In genomic region chr3:122420410-122420774, GRCm38 (mm10) we compare ENCODE assay signal across 8 mouse cellular contexts.
DNase-seq lines count a peak whose midpoint lies in the region; ATAC-seq and TF ChIP-seq lines count a peak whose summit lies in the region.

No protein-coding gene starts in this region.

- H3K27me3 ChIP-seq in intestine, postnatal 0 days (replicated peaks; ENCODE audit: control insufficient read depth, insufficient read depth, low read length): no peaks in the 10 kb centered on the region
- H3K27me3 ChIP-seq in liver, embryonic 15.5 days: peaks cover 54% of the 10 kb centered on the region
- H3K27me3 ChIP-seq in neural tube, embryonic 12.5 days (replicated peaks): peaks cover 4% of the 10 kb centered on the region; the same call in 1 of the 2 replicates

- H3K4me1 ChIP-seq in intestine, postnatal 0 days (replicated peaks; ENCODE audit: control insufficient read depth, insufficient read depth, low read length): peaks cover 3% of the 10 kb centered on the region; the same call in 1 of the 2 replicates
- peaks cover 11% of the 10 kb centered on the region for H3K4me1 ChIP-seq in liver, embryonic 15.5 days (replicated peaks)
- H3K4me1 ChIP-seq in neural tube, embryonic 12.5 days: peaks cover 19% of the 10 kb centered on the region; the same call in 1 of the 2 replicates

- H3K27ac ChIP-seq in intestine, postnatal 0 days (ENCODE audit: low read depth, low read length): peak overlapping the region; percentile 94
- peak overlapping the region; percentile 9; the same call in 1 of the 2 replicates for H3K27ac ChIP-seq in liver, embryonic 15.5 days (replicated peaks)
- H3K27ac ChIP-seq in neural tube, embryonic 12.5 days: 0 out of 2 replicates have a peak overlapping the region, but pooled peaks have one; percentile 2

- H3K9me3 ChIP-seq in intestine, postnatal 0 days (ENCODE audit: control insufficient read depth): no peaks in the 10 kb centered on the region
- H3K9me3 ChIP-seq in liver, embryonic 15.5 days (replicated peaks): no peaks in the 10 kb centered on the region
- H3K9me3 ChIP-seq in neural tube, embryonic 12.5 days: no peaks in the 10 kb centered on the region

- peak overlapping the region; percentile 84 for H3K4me2 ChIP-seq in intestine, postnatal 0 days (replicated peaks; ENCODE audit: low read depth)
- peak overlapping the region; percentile 65 for H3K4me2 ChIP-seq in liver, embryonic 15.5 days
- H3K4me2 ChIP-seq in neural tube, embryonic 12.5 days (replicated peaks): peak overlapping the region; percentile 84

- ATAC-seq in common myeloid progenitor, adult 5-6 weeks (replicated peaks; ENCODE audit: low read depth, poor library complexity, severe bottlenecking): peak; percentile 24
- ATAC-seq in granulocyte monocyte progenitor cell, adult 5-6 weeks (replicated peaks; ENCODE audit: poor library complexity, severe bottlenecking): peak; percentile 48
- peak; percentile 0; the same call in 1 of the 2 replicates for ATAC-seq in intestine, postnatal 0 days
- ATAC-seq in liver, embryonic 15.5 days (ENCODE audit: insufficient read depth): no peak
- ATAC-seq in neural tube, embryonic 12.5 days (ENCODE audit: low FRiP score, low read depth): peak; percentile 67
- no peak for ATAC-seq in activated CD4-positive, CD25-positive, alpha-beta regulatory T cell, adult 4 months

- H3K4me3 ChIP-seq in intestine, postnatal 0 days (ENCODE audit: low read depth, low read length): peak overlapping the region; percentile 73
- peak overlapping the region; percentile 61 for H3K4me3 ChIP-seq in liver, embryonic 15.5 days (replicated peaks)
- H3K4me3 ChIP-seq in neural tube, embryonic 12.5 days: peak overlapping the region; percentile 58

- no peak for TF ChIP-seq CTCF in intestine, postnatal 0 days (IDR thresholded peaks at IDR 0.05; ENCODE audit: low read depth)

- H3K36me3 ChIP-seq in intestine, postnatal 0 days (ENCODE audit: control insufficient read depth, insufficient read depth): no peaks in the 10 kb centered on the region
- no peaks in the 10 kb centered on the region for H3K36me3 ChIP-seq in liver, embryonic 15.5 days (replicated peaks)
- H3K36me3 ChIP-seq in neural tube, embryonic 12.5 days: no peaks in the 10 kb centered on the region

- peak overlapping the region; percentile 91 for H3K9ac ChIP-seq in intestine, postnatal 0 days (ENCODE audit: low read depth, low read length)
- peak overlapping the region; percentile 54; the same call in 1 of the 2 replicates for H3K9ac ChIP-seq in liver, embryonic 15.5 days
- H3K9ac ChIP-seq in neural tube, embryonic 12.5 days: peak overlapping the region; percentile 77

- WGBS in intestine, postnatal 0 days: under 1% methylated on average over 15 of the region's 15 CpGs
- WGBS in liver, embryonic 15.5 days (ENCODE audit: insufficient replicate concordance): 2% methylated on average over 15 of the region's 15 CpGs
- under 1% methylated on average over 15 of the region's 15 CpGs for WGBS in neural tube, embryonic 12.5 days

- DNase-seq in right cerebral cortex, adult 18-20 months: peak; percentile 6
- no peak for DNase-seq in right cerebral cortex, postnatal 36 days (ENCODE audit: low spot score in 2 of 2)

Comparison
In these comparisons a context has a peak if more than half of its experiments do, and no peak if none do; other contexts are left out.
1. ATAC-seq: peak in common myeloid progenitor, adult 5-6 weeks (single experiment), granulocyte monocyte progenitor cell, adult 5-6 weeks (single experiment), intestine, postnatal 0 days (single experiment) and neural tube, embryonic 12.5 days (single experiment); none in liver, embryonic 15.5 days (single experiment) and activated CD4-positive, CD25-positive, alpha-beta regulatory T cell, adult 4 months (single experiment).
2. H3K27ac ChIP-seq: peak in every context shown above with its lines; median percentile 94 in intestine, postnatal 0 days; 9 in liver, embryonic 15.5 days; 2 in neural tube, embryonic 12.5 days.
3. Peak in every context shown above with its lines, with median percentiles within 50 percentile points of each other: H3K4me2 ChIP-seq, H3K4me3 ChIP-seq and H3K9ac ChIP-seq.